Mouse (Mus musculus) stomach, embryonic 14.5 days (tissue): ENCODE results near the gene Eno2. TPM values are rescaled to one million over a fixed set of nuclear protein-coding genes. Genes with fewer than 3 reads are reported as not detected.

Experiments used
- ATAC-seq: fragments of 200-750 bp; cut with Nextera tagmentation; 2 replicates; pipeline ENCODE4 v1.8.0; 2017; ENCODE audit warnings: low read depth, moderate TSS enrichment; ENCODE audit not compliant: insufficient number of reproducible peaks, insufficient read depth, low FRiP score
- H3K27ac ChIP-seq: fragments of 300-500 bp; sonication (generic); 2 replicates; pipeline ENCODE4 v1.5.1; 2014; ENCODE audit warnings: mild to moderate bottlenecking, low read length, moderate library complexity, mixed read lengths
- H3K27me3 ChIP-seq: fragments of 300-500 bp; sonication (generic); 2 replicates; pipeline ENCODE4 v1.6.1; 2014; ENCODE audit warnings: low read length, control low read depth, mixed read lengths; ENCODE audit not compliant: control insufficient read depth, insufficient read depth
- H3K36me3 ChIP-seq: fragments of 300-500 bp; sonication (generic); 2 replicates; pipeline ENCODE4 v1.6.1; 2014; ENCODE audit warnings: mild to moderate bottlenecking, control low read depth, low read length, moderate library complexity, mixed read lengths; ENCODE audit not compliant: control insufficient read depth, insufficient read depth
- H3K4me1 ChIP-seq: fragments of 300-500 bp; sonication (generic); 2 replicates; pipeline ENCODE4 v1.6.1; 2014; ENCODE audit warnings: low read length, control low read depth, mixed read lengths; ENCODE audit not compliant: control insufficient read depth, insufficient read depth
- H3K4me2 ChIP-seq: fragments of 300-500 bp; sonication (generic); replicated peaks from 2 replicates; pipeline ENCODE4 v1.6.1; 2014; ENCODE audit warnings: low read depth, low read length, control low read depth
- H3K4me3 ChIP-seq: fragments of 300-500 bp; sonication (generic); 2 replicates; pipeline ENCODE4 v1.5.1; 2014; ENCODE audit warnings: low read depth, low read length, control low read depth
- H3K9ac ChIP-seq: fragments of 300-500 bp; sonication (generic); replicated peaks from 2 replicates; pipeline ENCODE4 v1.6.1; 2014; ENCODE audit warnings: low read depth, mild to moderate bottlenecking, control low read depth, low read length, moderate library complexity, mixed read lengths
- H3K9me3 ChIP-seq: fragments of 300-500 bp; sonication (generic); 2 replicates; pipeline ENCODE4 v1.6.1; 2016; ENCODE audit warnings: low read depth, low read length, control low read depth; ENCODE audit not compliant: control insufficient read depth
- WGBS: fragments of 180-500 bp; shearing (Covaris S2); extraction: QIAGEN DNeasy Blood & Tissue Kit; methylation state at CpG from one replicate; pipeline ENCODE4 v1.1.7; 2014; 5-methylcytosine and 5-hydroxymethylcytosine counted together
- polyA plus RNA-seq: library from polyadenylated mRNA; unstranded; fragments of >200 nt; fragmentation: Nextera tagmentation; extraction: Ambion mirVana; gene quantifications from 2 replicates; pipeline ENCODE4 v1.2.1, GENCODE M21; 2014

Eno2 gene
- polyA plus RNA-seq, 1 experiment from 2014 or later = 9.7 TPM

- no peak overlapping the region for H3K4me2 ChIP-seq
- ATAC-seq = no peak
- no peaks in the 10 kb centered on the region for H3K27me3 ChIP-seq
- 87% methylated on average over 15 of the region's 15 CpGs for WGBS
- no peaks in the 10 kb centered on the region for H3K9me3 ChIP-seq
- no peak overlapping the region for H3K9ac ChIP-seq
- peaks cover 23% of the 10 kb centered on the region for H3K4me1 ChIP-seq
- H3K36me3 ChIP-seq = peaks cover 40% of the 10 kb centered on the region
- H3K4me3 ChIP-seq = no peak overlapping the region
- H3K27ac ChIP-seq = no peak overlapping the region
These were observed 26.5 kb downstream of the Eno2 start for GRCm38 (mm10) chr6:124742839-124743514.

GRCm38 (mm10) chr6:124741842-124742241, 27.6 kb downstream of the Eno2 start:
- 69% methylated on average over 3 of the region's 3 CpGs for WGBS
- ATAC-seq = no peak

GRCm38 (mm10) chr6:124740888-124741761, 28.3 kb downstream of the Eno2 start, which contains the start of gene Grcc10:
Gene Grcc10, minus strand, starts transcription at chr6:124741374.
- Histone ChIP-seq H3K9ac (peak within 1 kb of the TSS; percentile 53), H3K9me3 (no peaks in the 10 kb centered on the region), H3K4me1 (peaks cover 16% of the 10 kb centered on the region), H3K4me3 (peak within 1 kb of the TSS; percentile 41), H3K36me3 (peaks cover 28% of the 10 kb centered on the region), H3K27me3 (no peaks in the 10 kb centered on the region), H3K4me2 (peak within 1 kb of the TSS; percentile 54), H3K27ac (peak within 1 kb of the TSS; percentile 96)
- WGBS = under 1% methylated on average over 41 of the region's 41 CpGs
- peak; percentile 77 for ATAC-seq

More at GRCm38 (mm10) chr6:124741842-124742241, 27.6 kb downstream of the Eno2 start:
- H3K9me3 ChIP-seq = no peaks in the 10 kb centered on the region
- no peak overlapping the region; the same call in 1 of the 2 replicates for H3K9ac ChIP-seq
- peaks cover 23% of the 10 kb centered on the region for H3K4me1 ChIP-seq
- H3K27me3 ChIP-seq = no peaks in the 10 kb centered on the region
- H3K27ac ChIP-seq = peak overlapping the region; percentile 96
- H3K36me3 ChIP-seq = peaks cover 31% of the 10 kb centered on the region
- H3K4me2 ChIP-seq = peak overlapping the region; percentile 54
- peak overlapping the region; percentile 41 for H3K4me3 ChIP-seq

GRCm38 (mm10) chr6:124740211-124740887, 29.1 kb downstream of the Eno2 start:
- H3K4me1 ChIP-seq = peaks cover 14% of the 10 kb centered on the region; the same call in 1 of the 2 replicates
- 1% methylated on average over 27 of the region's 29 CpGs for WGBS
- peak overlapping the region; percentile 53 for H3K9ac ChIP-seq
- H3K27me3 ChIP-seq = no peaks in the 10 kb centered on the region
- peak overlapping the region; percentile 96 for H3K27ac ChIP-seq
- peak overlapping the region; percentile 41 for H3K4me3 ChIP-seq
- ATAC-seq = peak; percentile 3; the same call in 1 of the 2 replicates
- H3K9me3 ChIP-seq = no peaks in the 10 kb centered on the region
- peak overlapping the region; percentile 54 for H3K4me2 ChIP-seq
- peaks cover 28% of the 10 kb centered on the region for H3K36me3 ChIP-seq

GRCm38 (mm10) chr6:124739231-124739796, 30.2 kb downstream of the Eno2 start:
- peaks cover 19% of the 10 kb centered on the region for H3K36me3 ChIP-seq
- no peak overlapping the region; the same call in 1 of the 2 replicates for H3K9ac ChIP-seq
- H3K27ac ChIP-seq = peak overlapping the region; percentile 96; the same call in 1 of the 2 replicates
- H3K4me3 ChIP-seq = no peak overlapping the region
- no peaks in the 10 kb centered on the region for H3K27me3 ChIP-seq
- H3K4me1 ChIP-seq = peaks cover 14% of the 10 kb centered on the region; the same call in 1 of the 2 replicates
- peak overlapping the region; percentile 54; the same call in 1 of the 2 replicates for H3K4me2 ChIP-seq
- no peak for ATAC-seq
- WGBS = 80% methylated on average over 10 of the region's 10 CpGs
- H3K9me3 ChIP-seq = no peaks in the 10 kb centered on the region

- Histone ChIP-seq H3K27me3 (no peaks in the 10 kb centered on the region), H3K9me3 (no peaks in the 10 kb centered on the region), H3K4me1 (peaks cover 14% of the 10 kb centered on the region; the same call in 1 of the 2 replicates), H3K4me3 (no peak within 1 kb of the TSS), H3K27ac (peak within 1 kb of the TSS; percentile 96; the same call in 1 of the 2 replicates), H3K36me3 (peaks cover 12% of the 10 kb centered on the region), H3K4me2 (peak within 1 kb of the TSS; percentile 54; the same call in 1 of the 2 replicates), H3K9ac (no peak within 1 kb of the TSS; the same call in 1 of the 2 replicates)
- peak; percentile 78 for ATAC-seq
- 19% methylated on average over 15 of the region's 15 CpGs for WGBS
These were observed 30.9 kb downstream of the Eno2 start, which contains the start of gene Ptpn6 for GRCm38 (mm10) chr6:124738511-124739023. Gene Ptpn6, minus strand, starts transcription at chr6:124738714.

- H3K4me2 ChIP-seq = no peak overlapping the region
- ATAC-seq = no peak
- H3K4me3 ChIP-seq = no peak overlapping the region
- H3K9ac ChIP-seq = no peak overlapping the region
- peaks cover 14% of the 10 kb centered on the region; the same call in 1 of the 2 replicates for H3K4me1 ChIP-seq
- no peaks in the 10 kb centered on the region for H3K36me3 ChIP-seq
- no peak overlapping the region for H3K27ac ChIP-seq
- no peaks in the 10 kb centered on the region for H3K9me3 ChIP-seq
- 88% methylated on average over 11 of the region's 11 CpGs for WGBS
- no peaks in the 10 kb centered on the region for H3K27me3 ChIP-seq
These were observed 32.4 kb downstream of the Eno2 start for GRCm38 (mm10) chr6:124737040-124737439.
